Mouse (Mus musculus): ENCODE data around the gene Snrk. TPM values are rescaled to one million over a fixed set of nuclear protein-coding genes. Genes with fewer than 3 reads are reported as not detected.

Gene Snrk
- polyA plus RNA-seq, 1 experiment: 51.2 TPM

DNA sequence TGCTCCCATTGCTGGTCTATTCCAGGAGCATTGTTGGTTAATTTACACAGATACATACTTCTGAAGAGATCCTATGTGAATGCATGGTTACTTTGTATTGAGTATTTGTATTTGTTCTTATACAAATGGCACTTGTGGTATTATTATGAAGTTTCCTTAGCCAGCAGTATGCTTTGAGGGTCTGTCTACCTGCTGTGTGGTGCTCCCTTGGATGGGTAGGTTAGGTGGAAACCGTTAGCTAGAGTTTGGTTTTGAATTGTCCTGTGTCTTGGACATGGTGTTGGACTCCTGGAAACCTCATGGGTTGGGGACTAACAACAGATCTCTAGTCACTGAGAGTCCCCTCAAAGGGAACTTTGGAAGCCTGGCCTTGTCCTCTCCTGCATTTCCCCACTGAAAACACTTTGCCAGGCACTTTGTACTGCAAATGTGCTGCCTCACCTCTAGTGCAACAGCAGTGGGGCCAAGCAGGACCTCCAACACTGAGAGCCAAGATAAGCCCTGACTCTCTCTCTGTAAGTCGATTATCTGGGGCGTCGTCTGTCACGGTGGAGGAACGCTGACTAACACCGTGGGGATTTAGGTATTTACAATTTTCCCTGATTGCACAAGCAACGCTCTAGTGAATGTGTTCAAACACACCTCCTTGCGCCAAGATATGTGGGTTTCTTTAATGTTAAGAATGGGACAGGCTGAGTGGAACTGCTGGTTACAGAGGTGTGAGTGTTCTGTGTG is 13.3 kb upstream of the Snrk start:
- Histone ChIP-seq H3K4me3 (ENCODE audit: insufficient read depth, low read length) (no peak overlapping the region), H3K27ac (ENCODE audit: insufficient read depth, low read length) (no peak overlapping the region), H3K4me1 (ENCODE audit: control insufficient read depth, insufficient read depth, low read length) (peaks cover 5% of the 10 kb centered on the region; the same call in 1 of the 2 replicates)
- TF ChIP-seq CTCF (IDR thresholded peaks at IDR 0.05; ENCODE audit: borderline replicate concordance, insufficient read depth, low read length) (no peak), POLR2A (IDR thresholded peaks at IDR 0.05; ENCODE audit: low read depth, low read length) (no peak)

DNA sequence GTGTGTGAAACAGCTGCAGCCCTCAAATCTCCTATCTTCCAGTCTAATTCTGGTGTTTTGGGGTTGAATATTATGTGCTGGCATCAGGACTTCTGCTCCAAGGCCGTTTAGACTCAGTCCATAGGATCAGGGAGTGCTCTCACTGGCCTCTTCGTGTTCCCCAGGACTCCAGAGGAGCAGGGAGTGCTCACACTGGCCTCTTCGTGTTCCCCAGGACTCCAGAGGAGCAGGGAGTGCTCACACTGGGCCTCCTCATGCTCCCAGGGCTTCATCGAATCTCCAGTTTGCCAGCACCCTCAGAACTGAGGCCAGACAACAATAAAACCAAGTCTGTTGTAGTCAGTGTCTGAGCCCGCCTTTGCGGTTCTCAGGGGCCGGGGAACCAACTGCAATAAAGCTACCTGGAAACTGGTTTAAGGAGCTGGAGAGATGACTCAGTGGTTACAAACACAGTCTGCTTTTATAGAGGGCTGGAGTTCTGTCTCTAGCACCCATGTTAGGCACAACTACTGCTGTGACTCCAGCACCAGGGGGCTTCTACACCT is 12.7 kb upstream of the Snrk start:
- TF ChIP-seq CTCF (IDR thresholded peaks at IDR 0.05; ENCODE audit: borderline replicate concordance, insufficient read depth, low read length): no peak
- TF ChIP-seq POLR2A (IDR thresholded peaks at IDR 0.05; ENCODE audit: low read depth, low read length): no peak
- H3K4me1 ChIP-seq (ENCODE audit: control insufficient read depth, insufficient read depth, low read length): peaks cover 5% of the 10 kb centered on the region; the same call in 1 of the 2 replicates
- no peak overlapping the region for H3K4me3 ChIP-seq (ENCODE audit: insufficient read depth, low read length)
- H3K27ac ChIP-seq (ENCODE audit: insufficient read depth, low read length): no peak overlapping the region

GRCm38 (mm10) chr9:122107701-122108375 is 9.2 kb upstream of the Snrk start:
- Histone ChIP-seq H3K27ac (ENCODE audit: insufficient read depth, low read length) (0 out of 2 replicates have a peak overlapping the region, but pooled peaks have one; percentile 36), H3K4me3 (ENCODE audit: insufficient read depth, low read length) (no peak overlapping the region), H3K4me1 (ENCODE audit: control insufficient read depth, insufficient read depth, low read length) (no peaks in the 10 kb centered on the region; the same call in 1 of the 2 replicates)
- TF ChIP-seq CTCF (IDR thresholded peaks at IDR 0.05; ENCODE audit: borderline replicate concordance, insufficient read depth, low read length) (no peak), POLR2A (IDR thresholded peaks at IDR 0.05; ENCODE audit: low read depth, low read length) (no peak)

GRCm38 (mm10) chr9:122109553-122110225 is 7.4 kb upstream of the Snrk start:
- no peaks in the 10 kb centered on the region; the same call in 1 of the 2 replicates for H3K4me1 ChIP-seq (ENCODE audit: control insufficient read depth, insufficient read depth, low read length)
- no peak overlapping the region for H3K27ac ChIP-seq (ENCODE audit: insufficient read depth, low read length)
- TF ChIP-seq CTCF (IDR thresholded peaks at IDR 0.05; ENCODE audit: borderline replicate concordance, insufficient read depth, low read length) (no peak), POLR2A (IDR thresholded peaks at IDR 0.05; ENCODE audit: low read depth, low read length) (no peak)
- H3K4me3 ChIP-seq (ENCODE audit: insufficient read depth, low read length): no peak overlapping the region

GRCm38 (mm10) chr9:122110508-122110907 is 6.6 kb upstream of the Snrk start:
- no peaks in the 10 kb centered on the region; the same call in 1 of the 2 replicates for H3K4me1 ChIP-seq (ENCODE audit: control insufficient read depth, insufficient read depth, low read length)
- H3K27ac ChIP-seq (ENCODE audit: insufficient read depth, low read length): no peak overlapping the region
- TF ChIP-seq POLR2A (IDR thresholded peaks at IDR 0.05; ENCODE audit: low read depth, low read length) (no peak), CTCF (IDR thresholded peaks at IDR 0.05; ENCODE audit: borderline replicate concordance, insufficient read depth, low read length) (no peak)
- H3K4me3 ChIP-seq (ENCODE audit: insufficient read depth, low read length): no peak overlapping the region

DNA sequence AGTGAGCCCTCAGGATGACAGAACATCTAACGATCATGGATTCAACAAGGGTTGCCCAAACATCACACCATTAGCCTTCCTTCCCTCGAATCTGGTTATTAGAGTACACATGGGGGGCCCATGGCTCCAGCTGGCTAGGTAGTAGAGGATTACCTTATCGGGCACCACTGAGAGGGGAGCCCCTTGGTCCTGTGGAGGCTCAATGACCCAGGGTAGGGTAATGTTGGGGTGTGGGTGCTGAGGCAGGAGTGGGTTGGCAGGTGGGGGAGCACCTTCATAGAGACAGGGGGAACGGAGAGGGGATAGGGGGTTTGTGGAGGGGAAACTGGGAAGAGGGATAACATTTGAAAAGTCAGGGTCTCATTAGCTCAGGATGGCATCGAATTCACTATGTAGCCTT is 6.1 kb upstream of the Snrk start:
- H3K4me1 ChIP-seq (ENCODE audit: control insufficient read depth, insufficient read depth, low read length): no peaks in the 10 kb centered on the region; the same call in 1 of the 2 replicates
- H3K27ac ChIP-seq (ENCODE audit: insufficient read depth, low read length): no peak overlapping the region
- no peak overlapping the region for H3K4me3 ChIP-seq (ENCODE audit: insufficient read depth, low read length)
- no peak for TF ChIP-seq POLR2A (IDR thresholded peaks at IDR 0.05; ENCODE audit: low read depth, low read length)
- no peak for TF ChIP-seq CTCF (IDR thresholded peaks at IDR 0.05; ENCODE audit: borderline replicate concordance, insufficient read depth, low read length)

DNA sequence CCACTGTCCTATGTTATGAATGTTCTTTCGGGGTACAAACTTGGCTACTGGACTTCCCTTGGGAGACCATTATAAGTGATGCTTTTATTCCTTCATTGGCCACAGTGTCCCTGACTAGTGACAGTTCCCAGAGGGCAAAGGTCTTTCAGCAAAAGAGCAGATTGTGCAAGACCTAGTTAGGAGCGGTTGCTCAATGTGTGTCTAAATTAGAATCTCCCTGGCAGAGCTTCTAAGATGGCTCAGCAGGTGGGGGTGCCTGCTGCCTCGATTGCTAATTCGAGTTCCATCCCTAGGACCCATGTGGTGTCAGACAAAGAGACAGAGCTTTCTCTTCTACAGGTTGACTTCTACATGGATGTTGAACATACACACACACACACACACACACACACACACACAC is 1.5 kb upstream of the Snrk start:
- Histone ChIP-seq H3K4me3 (ENCODE audit: insufficient read depth, low read length) (no peak overlapping the region), H3K27ac (ENCODE audit: insufficient read depth, low read length) (no peak overlapping the region), H3K4me1 (ENCODE audit: control insufficient read depth, insufficient read depth, low read length) (no peaks in the 10 kb centered on the region; the same call in 1 of the 2 replicates)
- TF ChIP-seq CTCF (IDR thresholded peaks at IDR 0.05; ENCODE audit: borderline replicate concordance, insufficient read depth, low read length) (no peak), POLR2A (IDR thresholded peaks at IDR 0.05; ENCODE audit: low read depth, low read length) (no peak)

DNA sequence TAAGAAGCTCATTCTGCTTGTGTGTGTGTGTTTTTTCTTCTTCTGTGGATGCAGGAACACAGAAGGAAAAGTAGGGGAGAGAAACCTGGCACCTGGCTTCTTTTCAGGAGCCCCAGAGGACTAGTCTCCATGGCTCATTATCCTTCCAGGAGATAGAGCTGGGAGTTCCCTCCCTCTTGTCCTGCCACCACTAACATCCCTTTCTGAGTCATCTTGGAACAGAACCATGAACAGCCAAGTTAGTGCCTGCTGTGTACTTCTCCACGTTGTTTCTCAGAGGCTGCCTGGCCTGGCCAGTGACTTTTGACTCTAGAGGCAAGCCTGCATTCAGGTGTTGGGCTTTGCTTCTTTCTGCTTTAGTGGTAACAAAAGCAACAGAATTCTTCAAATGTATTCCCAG is 707 bp upstream of the Snrk start:
- TF ChIP-seq CTCF (IDR thresholded peaks at IDR 0.05; ENCODE audit: borderline replicate concordance, insufficient read depth, low read length) (no peak), POLR2A (IDR thresholded peaks at IDR 0.05; ENCODE audit: low read depth, low read length) (no peak)
- Histone ChIP-seq H3K27ac (ENCODE audit: insufficient read depth, low read length) (no peak overlapping the region), H3K4me3 (ENCODE audit: insufficient read depth, low read length) (no peak overlapping the region), H3K4me1 (ENCODE audit: control insufficient read depth, insufficient read depth, low read length) (no peaks in the 10 kb centered on the region; the same call in 1 of the 2 replicates)

DNA sequence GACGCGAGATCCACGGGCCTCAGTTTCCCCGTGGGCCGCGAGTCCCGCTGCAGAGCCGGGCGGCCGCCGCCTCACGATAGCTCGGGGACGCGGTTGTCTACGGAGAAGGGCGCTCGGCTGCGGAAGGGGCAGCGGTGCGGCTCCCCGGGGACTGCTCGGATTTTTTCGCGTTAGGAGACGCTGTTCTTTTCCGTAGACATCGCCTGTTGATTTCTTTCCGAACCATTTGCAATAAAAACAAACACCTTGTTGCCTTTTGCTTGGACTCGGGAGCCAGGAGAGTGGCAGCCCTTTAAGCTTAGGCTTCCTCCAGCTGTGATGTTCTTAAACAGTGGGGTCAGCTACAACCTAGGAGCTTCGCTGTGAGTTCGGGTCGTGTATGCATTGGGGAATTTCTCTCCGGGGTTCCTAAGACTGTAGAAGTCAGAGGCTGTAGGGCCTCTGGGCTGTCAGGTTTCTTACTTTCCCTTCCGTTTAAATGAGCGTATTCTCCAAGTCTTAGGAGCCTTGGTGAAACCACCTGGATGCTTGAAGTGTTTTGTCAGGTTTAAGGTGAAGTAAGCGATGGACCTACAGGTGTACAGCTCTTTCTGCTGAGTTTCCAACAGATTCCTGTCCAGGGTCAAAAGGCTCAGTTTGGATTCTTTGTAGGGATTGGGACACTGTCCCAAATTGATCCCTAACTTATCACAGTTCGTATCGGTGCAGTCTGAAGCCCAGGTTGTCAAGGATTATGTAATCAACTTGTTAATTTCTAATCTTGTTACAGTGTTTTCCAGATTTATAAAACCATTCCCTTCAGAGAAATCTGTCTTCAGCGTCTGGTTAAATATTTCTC is 845 bp downstream of the Snrk start:
- Histone ChIP-seq H3K4me1 (ENCODE audit: control insufficient read depth, insufficient read depth, low read length) (no peaks in the 10 kb centered on the region; the same call in 1 of the 2 replicates), H3K4me3 (ENCODE audit: insufficient read depth, low read length) (peak overlapping the region; percentile 93), H3K27ac (ENCODE audit: insufficient read depth, low read length) (no peak overlapping the region; the same call in 1 of the 2 replicates)
- TF ChIP-seq POLR2A (IDR thresholded peaks at IDR 0.05; ENCODE audit: low read depth, low read length) (no peak), CTCF (IDR thresholded peaks at IDR 0.05; ENCODE audit: borderline replicate concordance, insufficient read depth, low read length) (no peak)
